Mouse (Mus musculus) heart, embryonic 14.5 days (tissue): ENCODE results near the gene Ms4a6b. TPM values are rescaled to one million over a fixed set of nuclear protein-coding genes. Genes with fewer than 3 reads are reported as not detected.
"Not testable (repeated sequence)": the region's sequence is repeated elsewhere in the genome, so short reads cannot be mapped to it uniquely, and the experiment has no call there.

Source experiments
- ATAC-seq: fragments of 200-750 bp; cut with Nextera tagmentation; 2 replicates; pipeline ENCODE4 v1.8.0; 2017; ENCODE audit warnings: low read depth, moderate TSS enrichment; ENCODE audit not compliant: insufficient number of reproducible peaks, insufficient read depth, low FRiP score
- H3K27ac ChIP-seq, 2 experiments: fragments of 200-500 bp in 1 of 2; fragments of 300-500 bp in 1 of 2; sonication (generic) in 1 of 2; replicated peaks in 1 of 2; 2 replicates each; pipeline ENCODE4 v1.5.1; 2012 to 2014; ENCODE audit warnings: low read depth in 2 of 2, low read length in 2 of 2, control low read depth in 1 of 2, mild to moderate bottlenecking in 1 of 2, mixed read lengths in 1 of 2; ENCODE audit not compliant: control insufficient read depth in 1 of 2, insufficient read depth in 1 of 2
- H3K27me3 ChIP-seq: fragments of 300-500 bp; sonication (generic); 2 replicates; pipeline ENCODE4 v1.6.1; 2014; ENCODE audit warnings: mild to moderate bottlenecking, low read length, control low read depth; ENCODE audit not compliant: control insufficient read depth, insufficient read depth
- H3K36me3 ChIP-seq: fragments of 300-500 bp; sonication (generic); 2 replicates; pipeline ENCODE4 v1.6.1; 2014; ENCODE audit warnings: mild to moderate bottlenecking, control low read depth, low read length, mixed read lengths; ENCODE audit not compliant: control insufficient read depth, insufficient read depth
- H3K4me1 ChIP-seq, 2 experiments: fragments of 200-500 bp in 1 of 2; fragments of 300-500 bp in 1 of 2; sonication (generic) in 1 of 2; 2 replicates each; pipeline ENCODE4 v1.6.1; 2012 to 2014; ENCODE audit warnings: low read length in 2 of 2, control low read depth in 1 of 2, mixed read lengths in 1 of 2; ENCODE audit not compliant: control insufficient read depth in 2 of 2, insufficient read depth in 2 of 2
- H3K4me2 ChIP-seq: fragments of 300-500 bp; sonication (generic); 2 replicates; pipeline ENCODE4 v1.6.1; 2014; ENCODE audit warnings: mild to moderate bottlenecking, low read length
- H3K4me3 ChIP-seq, 2 experiments: fragments of 200-500 bp in 1 of 2; fragments of 300-500 bp in 1 of 2; sonication (generic) in 1 of 2; 2 replicates each; pipeline ENCODE4 v1.5.1; 2012 to 2014; ENCODE audit warnings: low read length in 2 of 2, mild to moderate bottlenecking in 2 of 2, control low read depth in 1 of 2, low read depth in 1 of 2, moderate library complexity in 1 of 2; ENCODE audit not compliant: control insufficient read depth in 1 of 2, insufficient read depth in 1 of 2
- H3K9ac ChIP-seq: fragments of 300-500 bp; sonication (generic); 2 replicates; pipeline ENCODE4 v1.6.1; 2014; ENCODE audit warnings: mild to moderate bottlenecking, low read length
- H3K9me3 ChIP-seq: fragments of 300-500 bp; sonication (generic); 2 replicates; pipeline ENCODE4 v1.6.1; 2016; ENCODE audit warnings: low read length, control low read depth; ENCODE audit not compliant: control insufficient read depth
- WGBS: fragments of 180-500 bp; shearing (Covaris S2); extraction: QIAGEN DNeasy Blood & Tissue Kit; methylation state at CpG from one replicate; pipeline ENCODE4 v1.1.7; 2014; 5-methylcytosine and 5-hydroxymethylcytosine counted together
- polyA plus RNA-seq: library from polyadenylated mRNA; unstranded; fragments of >200 nt; fragmentation: Nextera tagmentation; extraction: Ambion mirVana; gene quantifications from 2 replicates; pipeline ENCODE4 v1.2.1, GENCODE M21; 2014

Ms4a6b gene
- polyA plus RNA-seq, 1 experiment from 2014 or later, result 3.1 TPM

GRCm38 (mm10) chr19:11485746-11486145, 30.6 kb upstream of the Ms4a6b start, which contains the start of gene Gm8369:
Gene Gm8369 (plus strand): TSS chr19:11485938.
- Histone ChIP-seq H3K9me3 (no peaks in the 10 kb centered on the region), H3K4me2 (no peak within 1 kb of the TSS), H3K9ac (no peak within 1 kb of the TSS), H3K27ac (no peak within 1 kb of the TSS), H3K27me3 (no peaks in the 10 kb centered on the region), H3K36me3 (no peaks in the 10 kb centered on the region), H3K4me1 (no peaks in the 10 kb centered on the region), H3K4me3 (no peak within 1 kb of the TSS)
- ATAC-seq, result no peak
- WGBS, result 68% methylated on average over 2 of the region's 2 CpGs

DNA sequence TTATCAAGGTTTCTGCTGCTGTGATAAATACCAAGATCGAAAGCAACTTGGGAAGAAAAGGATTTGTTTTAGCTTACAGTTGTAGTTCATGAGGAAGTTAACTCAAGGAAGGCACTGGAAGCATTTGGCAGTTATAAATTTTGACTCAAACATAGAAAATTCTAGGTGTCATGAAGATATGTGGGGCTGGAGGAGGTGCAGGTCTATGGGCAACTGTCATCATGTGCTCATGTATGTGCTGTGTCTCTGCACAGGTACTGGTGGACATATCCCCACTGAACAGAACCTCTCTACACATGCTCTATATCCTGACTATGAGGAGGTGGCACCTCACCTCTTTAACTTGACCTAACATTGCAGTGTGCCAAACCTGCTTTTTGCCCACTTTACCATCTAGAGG, 29.7 kb upstream of the Ms4a6b start:
- Histone ChIP-seq H3K9me3 (no peaks in the 10 kb centered on the region), H3K4me2 (no peak overlapping the region), H3K36me3 (no peaks in the 10 kb centered on the region), H3K4me3 (no peak overlapping the region), H3K9ac (no peak overlapping the region), H3K27ac (no peak overlapping the region), H3K4me1 (no peaks in the 10 kb centered on the region), H3K27me3 (no peaks in the 10 kb centered on the region)
- WGBS, result 76% methylated on average over 1 of the region's 1 CpGs
- ATAC-seq, result no peak

GRCm38 (mm10) chr19:11491406-11492189, 24.7 kb upstream of the Ms4a6b start:
- no peak overlapping the region for H3K4me2 ChIP-seq
- no peaks in the 10 kb centered on the region for H3K36me3 ChIP-seq
- no peak for ATAC-seq
- no peak overlapping the region for H3K4me3 ChIP-seq
- WGBS, result 62% methylated on average over 4 of the region's 4 CpGs
- H3K9me3 ChIP-seq, result no peaks in the 10 kb centered on the region
- no peaks in the 10 kb centered on the region for H3K4me1 ChIP-seq
- H3K27me3 ChIP-seq, result no peaks in the 10 kb centered on the region
- no peak overlapping the region for H3K27ac ChIP-seq
- H3K9ac ChIP-seq, result no peak overlapping the region

DNA sequence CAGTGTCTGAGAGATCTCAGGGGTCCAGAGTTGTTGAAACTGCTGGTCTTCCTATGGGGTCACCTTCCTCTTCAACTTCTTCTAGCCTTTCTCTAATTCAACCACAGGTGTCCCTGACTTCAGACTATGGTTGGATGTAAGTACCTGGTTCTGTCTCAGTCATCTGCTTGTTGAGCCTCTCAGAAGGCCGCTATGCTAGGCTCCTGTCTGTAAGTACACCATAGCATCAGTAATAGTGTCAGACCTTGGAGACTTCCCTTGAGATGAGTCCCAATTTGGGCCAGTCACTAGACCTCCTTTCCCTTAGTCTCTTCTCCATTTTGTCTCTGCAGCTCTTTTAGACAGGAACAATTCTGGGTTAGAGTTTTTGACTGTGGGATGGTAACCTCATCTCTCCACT, 23.6 kb upstream of the Ms4a6b start:
- Histone ChIP-seq H3K36me3 (no peaks in the 10 kb centered on the region), H3K4me1 (no peaks in the 10 kb centered on the region), H3K4me2 (no peak overlapping the region), H3K27ac (no peak overlapping the region), H3K4me3 (no peak overlapping the region), H3K27me3 (no peaks in the 10 kb centered on the region), H3K9me3 (no peaks in the 10 kb centered on the region), H3K9ac (no peak overlapping the region)
- ATAC-seq, result no peak
- WGBS, result 62% methylated on average over 1 of the region's 1 CpGs

DNA sequence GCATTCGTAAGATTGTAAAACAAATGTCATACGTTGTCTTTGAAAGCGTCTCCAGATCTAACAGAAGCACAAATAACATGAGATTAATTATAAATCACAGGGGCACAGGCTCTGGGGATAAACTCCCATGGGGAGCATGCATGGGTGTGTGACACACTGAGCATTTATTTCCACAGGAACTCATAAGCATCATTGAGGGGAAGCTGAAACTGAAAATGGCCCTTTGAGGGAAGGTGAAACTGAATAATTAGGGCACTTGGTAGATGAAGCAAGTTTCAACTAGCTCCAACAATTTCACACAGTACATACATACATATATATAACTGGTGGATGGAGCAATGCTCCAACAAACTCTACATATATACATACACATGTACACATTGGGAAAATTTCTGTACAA, 21.8 kb upstream of the Ms4a6b start:
- Histone ChIP-seq H3K4me1 (no peaks in the 10 kb centered on the region), H3K4me2 (no peak overlapping the region), H3K9me3 (no peaks in the 10 kb centered on the region), H3K9ac (no peak overlapping the region), H3K4me3 (no peak overlapping the region), H3K27ac (no peak overlapping the region), H3K36me3 (no peaks in the 10 kb centered on the region), H3K27me3 (no peaks in the 10 kb centered on the region)
- WGBS, result 70% methylated on average over 3 of the region's 3 CpGs
- ATAC-seq, result no peak

DNA sequence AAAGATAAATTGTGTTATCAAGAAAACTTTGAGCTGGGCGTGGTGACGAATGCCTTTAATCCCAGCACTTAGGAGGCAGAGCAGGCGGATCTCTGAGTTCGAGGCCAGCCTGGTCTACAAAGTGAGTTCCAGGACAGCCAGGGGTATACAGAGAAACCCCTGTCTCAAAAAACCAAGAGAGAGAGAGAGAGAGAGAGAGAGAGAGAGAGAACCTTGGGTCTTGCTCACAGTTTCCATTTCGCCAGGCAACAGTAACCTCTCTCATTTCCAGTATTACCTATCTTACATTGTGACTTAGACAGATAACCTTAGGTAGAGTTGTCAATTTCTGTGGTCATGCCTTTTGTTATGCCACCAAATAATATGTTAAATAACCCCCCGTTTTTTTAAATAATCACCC, 20.0 kb upstream of the Ms4a6b start:
- 63% methylated on average over 6 of the region's 6 CpGs for WGBS
- no peak for ATAC-seq
- H3K27me3 ChIP-seq, result no peaks in the 10 kb centered on the region

GRCm38 (mm10) chr19:11497300-11497699, 19.0 kb upstream of the Ms4a6b start:
- H3K9ac ChIP-seq, H3K4me3 ChIP-seq, ATAC-seq, H3K36me3 ChIP-seq, H3K4me2 ChIP-seq, H3K9me3 ChIP-seq, H3K4me1 ChIP-seq, H3K27ac ChIP-seq, H3K27me3 ChIP-seq: not testable (repeated sequence)
- 70% methylated on average over 1 of the region's 1 CpGs for WGBS

More for the DNA sequence above, 20.0 kb upstream of the Ms4a6b start:
- no peak overlapping the region for H3K27ac ChIP-seq
- H3K9me3 ChIP-seq, result no peaks in the 10 kb centered on the region
- H3K4me2 ChIP-seq, result no peak overlapping the region
- no peaks in the 10 kb centered on the region for H3K4me1 ChIP-seq
- H3K4me3 ChIP-seq, result no peak overlapping the region
- H3K36me3 ChIP-seq, result no peaks in the 10 kb centered on the region
- H3K9ac ChIP-seq, result no peak overlapping the region

DNA sequence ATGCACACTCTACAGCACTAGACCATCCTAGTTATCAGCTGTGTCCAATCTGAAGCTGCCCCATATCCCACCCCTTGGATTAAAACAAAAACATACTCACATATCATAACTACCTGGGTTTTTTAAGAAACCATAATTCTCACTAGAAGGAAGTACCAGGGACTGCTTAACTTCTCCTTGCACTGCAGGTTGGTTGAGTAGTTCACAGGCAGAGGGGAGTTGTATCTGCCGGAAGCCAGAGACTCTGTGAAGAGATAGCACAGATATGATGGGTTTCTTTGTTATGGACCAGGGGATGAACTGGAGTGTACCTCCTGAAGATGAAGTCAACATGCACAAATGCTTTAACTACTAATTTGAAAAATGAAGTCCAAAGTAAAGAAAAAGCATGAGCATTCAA, 15.5 kb upstream of the Ms4a6b start:
- ATAC-seq, result no peak
- Histone ChIP-seq H3K9ac (no peak overlapping the region), H3K4me2 (no peak overlapping the region), H3K4me1 (no peaks in the 10 kb centered on the region), H3K27me3 (no peaks in the 10 kb centered on the region), H3K27ac (no peak overlapping the region), H3K4me3 (no peak overlapping the region), H3K9me3 (no peaks in the 10 kb centered on the region), H3K36me3 (no peaks in the 10 kb centered on the region)
- 82% methylated on average over 1 of the region's 1 CpGs for WGBS
